Mouse (Mus musculus) cortical plate, adult 2 months (tissue): ENCODE data around the gene Atf6.

Experiments used
- CTCF ChIP-seq: fragments of 200-500 bp; IDR thresholded peaks from 2 replicates; pipeline ENCODE4 v1.5.1; 2011; ENCODE audit warnings: mild to moderate bottlenecking, control low read depth, low read length; ENCODE audit not compliant: insufficient read depth; ENCODE audit errors: extremely low read depth
- POLR2A ChIP-seq: fragments of 200-500 bp; IDR thresholded peaks from 2 replicates; pipeline ENCODE4 v1.6.1; 2011; ENCODE audit warnings: mild to moderate bottlenecking, low read length, control low read depth; ENCODE audit not compliant: insufficient read depth; ENCODE audit errors: extremely low read depth

- TF ChIP-seq POLR2A, result no peak
- TF ChIP-seq CTCF, result no peak
Measured at GRCm38 (mm10) chr1:170800694-170801093, 66.9 kb downstream of the Atf6 start.
